Mouse (Mus musculus): ENCODE results near the gene Bmyc. TPM values are rescaled to one million over a fixed set of nuclear protein-coding genes. Genes with fewer than 3 reads are reported as not detected.

The Bmyc gene
- polyA plus RNA-seq (2012; rRNA removed): 64.8 and 76.6 TPM in 2 replicates

GRCm38 (mm10) chr2:25706643-25707481, at the start of gene Bmyc:
Bmyc (plus strand) TSS chr2:25706739.

GRCm38 (mm10) chr2:25657652-25658051, 48.9 kb upstream of the Bmyc start, which contains the start of gene Lcn5:
Lcn5 (plus strand) TSS chr2:25657952.

GRCm38 (mm10) chr2:25676486-25676885, 30.1 kb upstream of the Bmyc start, which contains the start of gene Lcn6:
Lcn6 (plus strand) TSS chr2:25676786.

GRCm38 (mm10) chr2:25682426-25682825, 24.1 kb upstream of the Bmyc start, which contains the start of gene Lcn10:
Lcn10 (plus strand) TSS chr2:25682726.

GRCm38 (mm10) chr2:25699743-25700142, 6.8 kb upstream of the Bmyc start, which contains the start of gene Obp2a:
Obp2a (plus strand) TSS chr2:25700043.

GRCm38 (mm10) chr2:25736709-25737108, 30.2 kb downstream of the Bmyc start, which contains the start of gene Obp2b:
Obp2b (plus strand) TSS chr2:25737009.

Other genes with a start within 250 kb of the Bmyc start
- gene Clic3, start 249.9 kb upstream of the Bmyc start, polyA plus RNA-seq (2012; rRNA removed): 0.82 and 3.4 TPM in 2 replicates
- 155 and 156 TPM in 2 replicates for gene Paxx, start 245.6 kb upstream of the Bmyc start, polyA plus RNA-seq (2012; rRNA removed)
- gene Ptgds, start 236.7 kb upstream of the Bmyc start, polyA plus RNA-seq (2012; rRNA removed): 539 and 800 TPM in 2 replicates
- gene Lcn12, start 212.8 kb upstream of the Bmyc start, polyA plus RNA-seq (2012; rRNA removed): not detected in 2 replicates
- 30.0 and 36.6 TPM in 2 replicates for gene Fbxw5, start 206.0 kb upstream of the Bmyc start, polyA plus RNA-seq (2012; rRNA removed)
- 2.5 and 4.0 TPM in 2 replicates for gene C8g, start 205.0 kb upstream of the Bmyc start, polyA plus RNA-seq (2012; rRNA removed)
- 9.5 and 10.1 TPM in 2 replicates for gene Traf2, start 159.8 kb upstream of the Bmyc start, polyA plus RNA-seq (2012; rRNA removed)
- 200 and 205 TPM in 2 replicates for gene Edf1, start 148.9 kb upstream of the Bmyc start, polyA plus RNA-seq (2012; rRNA removed)
- gene Mamdc4, start 131.9 kb upstream of the Bmyc start, polyA plus RNA-seq (2012; rRNA removed): 2.7 and 2.8 TPM in 2 replicates
- gene Phpt1, start 131.5 kb upstream of the Bmyc start, polyA plus RNA-seq (2012; rRNA removed): 149 and 150 TPM in 2 replicates
- 32.4 and 41.2 TPM in 2 replicates for gene Ajm1, start 125.0 kb upstream of the Bmyc start, polyA plus RNA-seq (2012; rRNA removed)
- 79.9 and 82.9 TPM in 2 replicates for gene Rabl6, start 98.2 kb upstream of the Bmyc start, polyA plus RNA-seq (2012; rRNA removed)
- 0.04 TPM in 1 of 2 replicates, not detected in the other for gene Ccdc183, start 89.1 kb upstream of the Bmyc start, polyA plus RNA-seq (2012; rRNA removed)
- gene Tmem141, start 84.7 kb upstream of the Bmyc start, polyA plus RNA-seq (2012; rRNA removed): 47.6 and 54.3 TPM in 2 replicates
- 1.3 and 2.2 TPM in 2 replicates for gene Fcna, start 78.7 kb upstream of the Bmyc start, polyA plus RNA-seq (2012; rRNA removed)
- gene Lcn8, start 53.6 kb upstream of the Bmyc start, polyA plus RNA-seq (2012; rRNA removed): not detected in 2 replicates
- not detected in 2 replicates for gene Lcn5, start 48.8 kb upstream of the Bmyc start, polyA plus RNA-seq (2012; rRNA removed)
- not detected in 2 replicates for gene Lcn6, start 30.0 kb upstream of the Bmyc start, polyA plus RNA-seq (2012; rRNA removed)
- gene Lcn10, start 24.0 kb upstream of the Bmyc start, polyA plus RNA-seq (2012; rRNA removed): not detected in 2 replicates
- not detected in 2 replicates for gene Obp2a, start 6.7 kb upstream of the Bmyc start, polyA plus RNA-seq (2012; rRNA removed)
- gene Obp2b, start 30.3 kb downstream of the Bmyc start, polyA plus RNA-seq (2012; rRNA removed): not detected in 2 replicates
- not detected in 2 replicates for gene Lcn3, start 58.8 kb downstream of the Bmyc start, polyA plus RNA-seq (2012; rRNA removed)
- not detected in 2 replicates for gene Lcn11, start 70.3 kb downstream of the Bmyc start, polyA plus RNA-seq (2012; rRNA removed)
- gene Gm13539, start 75.5 kb downstream of the Bmyc start, polyA plus RNA-seq (2012; rRNA removed): not detected in 2 replicates
- gene Glt6d1, start 109.1 kb downstream of the Bmyc start, polyA plus RNA-seq (2012; rRNA removed): not detected in 2 replicates
- gene Lcn9, start 116.4 kb downstream of the Bmyc start, polyA plus RNA-seq (2012; rRNA removed): not detected in 2 replicates
- gene Sohlh1, start 140.5 kb downstream of the Bmyc start, polyA plus RNA-seq (2012; rRNA removed): 0.05 TPM in 1 of 2 replicates, not detected in the other
- 90.7 and 96.1 TPM in 2 replicates for gene Kcnt1, start 157.0 kb downstream of the Bmyc start, polyA plus RNA-seq (2012; rRNA removed)